Mouse (Mus musculus) ES-E14 (cell line): ENCODE results near the gene Klhl12.

Source experiments
- CHD2 ChIP-seq: IDR thresholded peaks from 2 replicates; pipeline ENCODE4 v1.6.1; 2014; ENCODE audit warnings: mild to moderate bottlenecking, low read depth, low read length, inconsistent platforms
- ZC3H11A ChIP-seq: IDR thresholded peaks from 2 replicates; pipeline ENCODE4 v1.6.1; 2012; ENCODE audit warnings: low read depth, mild to moderate bottlenecking, inconsistent platforms, low read length, borderline replicate concordance
- ZNF384 ChIP-seq: IDR thresholded peaks from 2 replicates; pipeline ENCODE4 v1.6.1; 2012; ENCODE audit warnings: low read depth, low read length, inconsistent platforms

GRCm38 (mm10) chr1:134433473-134433872 lies 21.9 kb upstream of the Klhl12 start:
- TF ChIP-seq CHD2 (no peak), ZC3H11A (no peak), ZNF384 (no peak)
